Mouse (Mus musculus) heart, embryonic 10.5 days (tissue): ENCODE data around the gene Cacna1b. TPM values are rescaled to one million over a fixed set of nuclear protein-coding genes. Genes with fewer than 3 reads are reported as not detected.

Experiments used
- DNase-seq: peaks from one replicate; pipeline ENCODE4 v3.0.0-alpha.2; 2017; ENCODE audit warnings: low spot score
- H3K27ac ChIP-seq: fragments of 300-500 bp; sonication (generic); 2 replicates; pipeline ENCODE4 v1.5.1; 2016; ENCODE audit warnings: mild to moderate bottlenecking
- H3K27me3 ChIP-seq: fragments of 300-500 bp; sonication (generic); 2 replicates; pipeline ENCODE4 v1.6.1; 2016; ENCODE audit warnings: mild to moderate bottlenecking; ENCODE audit not compliant: poor library complexity, insufficient read depth, severe bottlenecking
- H3K36me3 ChIP-seq: fragments of 300-500 bp; sonication (generic); 2 replicates; pipeline ENCODE4 v1.6.1; 2016; ENCODE audit warnings: mild to moderate bottlenecking, moderate library complexity
- H3K4me1 ChIP-seq: fragments of 300-500 bp; sonication (generic); 2 replicates; pipeline ENCODE4 v1.6.1; 2016; ENCODE audit warnings: mild to moderate bottlenecking
- H3K4me3 ChIP-seq: fragments of 300-500 bp; sonication (generic); 2 replicates; pipeline ENCODE4 v1.5.1; 2016; ENCODE audit warnings: mild to moderate bottlenecking, moderate library complexity
- H3K9me3 ChIP-seq: fragments of 300-500 bp; sonication (generic); 2 replicates; pipeline ENCODE4 v1.6.1; 2016; ENCODE audit warnings: mild to moderate bottlenecking, moderate library complexity
- WGBS: fragments of 180-500 bp; shearing (Covaris S2); methylation state at CpG from one replicate; pipeline ENCODE4 v1.1.7; 2016; 5-methylcytosine and 5-hydroxymethylcytosine counted together
- polyA plus RNA-seq: library from polyadenylated mRNA; unstranded; fragments of >200 nt; fragmentation: Nextera tagmentation; extraction: Ambion mirVana; gene quantifications from 2 replicates; pipeline ENCODE4 v1.2.1, GENCODE M21; 2016

Cacna1b gene
- polyA plus RNA-seq, 1 experiment from 2014 or later = 0.57 TPM

- no peaks in the 10 kb centered on the region for H3K27me3 ChIP-seq
- WGBS = 22% methylated on average over 7 of the region's 7 CpGs
- H3K4me3 ChIP-seq = no peak overlapping the region
- no peaks in the 10 kb centered on the region for H3K9me3 ChIP-seq
- H3K4me1 ChIP-seq = peaks cover 17% of the 10 kb centered on the region
- no peaks in the 10 kb centered on the region for H3K36me3 ChIP-seq
- H3K27ac ChIP-seq = no peak overlapping the region
- no peak for DNase-seq
These were observed 209.0 kb downstream of the Cacna1b start for GRCm38 (mm10) chr2:24553962-24554361.

Other genes starting within 250 kb of the Cacna1b start
- 73.0 and 85.4 TPM in 2 replicates for gene Ehmt1, start 156.5 kb upstream of the Cacna1b start, polyA plus RNA-seq
- 15.3 and 19.5 TPM in 2 replicates for gene Arrdc1, start 172.1 kb upstream of the Cacna1b start, polyA plus RNA-seq
- gene Zmynd19, start 186.6 kb upstream of the Cacna1b start, polyA plus RNA-seq = 16.8 and 20.8 TPM in 2 replicates
- 20.1 and 27.6 TPM in 2 replicates for gene Dph7, start 199.2 kb upstream of the Cacna1b start, polyA plus RNA-seq
- gene Mrpl41, start 211.9 kb upstream of the Cacna1b start, polyA plus RNA-seq = 126 and 132 TPM in 2 replicates
- 7.9 and 9.3 TPM in 2 replicates for gene Pnpla7, start 212.9 kb upstream of the Cacna1b start, polyA plus RNA-seq